Mouse (Mus musculus): ENCODE measurements around the gene Cd24a. TPM values are rescaled to one million over a fixed set of nuclear protein-coding genes. Genes with fewer than 3 reads are reported as not detected.

Cd24a gene
- polyA plus RNA-seq, 1 experiment: 790 TPM

- no peak overlapping the region for H3K4me3 ChIP-seq (replicated peaks; ENCODE audit: control insufficient read depth, low read depth, low read length)
- WGBS: 16% methylated on average over 8 of the region's 8 CpGs
- TF ChIP-seq CTCF (IDR thresholded peaks at IDR 0.05; ENCODE audit: control insufficient read depth, insufficient read depth, low read length): no peak
- peaks cover 21% of the 10 kb centered on the region for H3K4me1 ChIP-seq (ENCODE audit: control insufficient read depth, insufficient read depth, low read length)
- H3K27ac ChIP-seq (ENCODE audit: control insufficient read depth, insufficient read depth, low read depth, low read length, poor library complexity): peak overlapping the region; percentile 70
Measured at GRCm38 (mm10) chr10:43588470-43589177, 10.5 kb downstream of the Cd24a start.

- WGBS: 16% methylated on average over 10 of the region's 10 CpGs
- Histone ChIP-seq H3K27ac (ENCODE audit: control insufficient read depth, insufficient read depth, low read depth, low read length, poor library complexity) (peak overlapping the region; percentile 62), H3K4me3 (replicated peaks; ENCODE audit: control insufficient read depth, low read depth, low read length) (no peak overlapping the region), H3K4me1 (ENCODE audit: control insufficient read depth, insufficient read depth, low read length) (peaks cover 23% of the 10 kb centered on the region)
- no peak for TF ChIP-seq CTCF (IDR thresholded peaks at IDR 0.05; ENCODE audit: control insufficient read depth, insufficient read depth, low read length)
- TF ChIP-seq POLR2A (IDR thresholded peaks at IDR 0.05; ENCODE audit: borderline replicate concordance, control insufficient read depth, low read depth, low read length): no peak
Measured at GRCm38 (mm10) chr10:43591477-43591876, 13.4 kb downstream of the Cd24a start.

DNA sequence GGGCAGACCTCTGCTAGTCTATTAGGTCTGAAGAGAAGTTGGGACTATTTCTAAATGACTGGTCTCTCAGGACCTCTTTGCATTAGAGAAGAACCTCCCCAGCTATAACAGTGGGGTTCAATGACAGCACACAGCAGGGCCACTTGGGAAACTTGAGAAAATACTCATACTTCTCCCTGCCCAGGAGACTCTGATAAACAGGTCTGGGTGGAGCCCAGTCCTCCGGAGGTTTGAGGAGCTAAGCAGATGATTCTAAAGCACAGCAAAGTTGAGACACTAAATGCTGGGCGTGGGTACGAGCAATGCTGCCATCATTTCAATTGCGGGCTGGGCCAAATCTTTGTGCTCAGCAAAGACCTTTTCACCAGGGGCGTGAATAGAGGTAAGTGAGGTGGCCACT, 15.1 kb downstream of the Cd24a start:
- H3K4me3 ChIP-seq (replicated peaks; ENCODE audit: control insufficient read depth, low read depth, low read length): peak overlapping the region; percentile 70
- peak overlapping the region; percentile 87 for H3K27ac ChIP-seq (ENCODE audit: control insufficient read depth, insufficient read depth, low read depth, low read length, poor library complexity)
- H3K4me1 ChIP-seq (ENCODE audit: control insufficient read depth, insufficient read depth, low read length): peaks cover 24% of the 10 kb centered on the region
- no peak for TF ChIP-seq CTCF (IDR thresholded peaks at IDR 0.05; ENCODE audit: control insufficient read depth, insufficient read depth, low read length)
- TF ChIP-seq POLR2A (IDR thresholded peaks at IDR 0.05; ENCODE audit: borderline replicate concordance, control insufficient read depth, low read depth, low read length): no peak
- 70% methylated on average over 5 of the region's 5 CpGs for WGBS

GRCm38 (mm10) chr10:43594187-43594586, 16.1 kb downstream of the Cd24a start:
- H3K4me1 ChIP-seq (ENCODE audit: control insufficient read depth, insufficient read depth, low read length): peaks cover 20% of the 10 kb centered on the region
- 23% methylated on average over 2 of the region's 2 CpGs for WGBS

DNA sequence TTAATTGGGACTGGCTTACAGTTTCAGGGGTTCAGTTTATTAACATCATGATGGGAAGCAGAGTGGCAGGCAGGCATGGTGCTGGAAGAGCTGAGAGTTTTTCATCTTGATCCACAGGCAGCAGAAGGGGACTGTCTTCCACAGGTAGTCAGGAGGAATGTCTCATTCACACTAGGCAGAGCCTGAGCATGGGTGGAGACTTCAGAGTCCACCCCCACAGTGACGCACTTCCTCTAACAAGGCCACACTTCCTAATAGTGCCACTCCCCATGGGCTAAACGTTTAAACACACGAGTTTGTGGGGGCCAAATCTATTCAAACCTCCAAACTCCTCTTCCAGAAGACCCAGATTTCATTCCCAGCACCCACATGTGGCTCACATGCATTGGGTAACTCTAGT, 16.8 kb downstream of the Cd24a start:
- Histone ChIP-seq H3K27ac (ENCODE audit: control insufficient read depth, insufficient read depth, low read depth, low read length, poor library complexity) (no peak overlapping the region), H3K4me3 (replicated peaks; ENCODE audit: control insufficient read depth, low read depth, low read length) (no peak overlapping the region), H3K4me1 (ENCODE audit: control insufficient read depth, insufficient read depth, low read length) (peaks cover 18% of the 10 kb centered on the region)
- WGBS: 18% methylated on average over 3 of the region's 3 CpGs
- no peak for TF ChIP-seq CTCF (IDR thresholded peaks at IDR 0.05; ENCODE audit: control insufficient read depth, insufficient read depth, low read length)
- TF ChIP-seq POLR2A (IDR thresholded peaks at IDR 0.05; ENCODE audit: borderline replicate concordance, control insufficient read depth, low read depth, low read length): no peak

More at GRCm38 (mm10) chr10:43594187-43594586, 16.1 kb downstream of the Cd24a start:
- H3K4me3 ChIP-seq (replicated peaks; ENCODE audit: control insufficient read depth, low read depth, low read length): peak overlapping the region; percentile 24
- TF ChIP-seq CTCF (IDR thresholded peaks at IDR 0.05; ENCODE audit: control insufficient read depth, insufficient read depth, low read length) (no peak), POLR2A (IDR thresholded peaks at IDR 0.05; ENCODE audit: borderline replicate concordance, control insufficient read depth, low read depth, low read length) (no peak)
- H3K27ac ChIP-seq (ENCODE audit: control insufficient read depth, insufficient read depth, low read depth, low read length, poor library complexity): no peak overlapping the region

- no peak overlapping the region for H3K4me3 ChIP-seq (replicated peaks; ENCODE audit: control insufficient read depth, low read depth, low read length)
- peaks cover 7% of the 10 kb centered on the region; the same call in 1 of the 2 replicates for H3K4me1 ChIP-seq (ENCODE audit: control insufficient read depth, insufficient read depth, low read length)
- 78% methylated on average over 2 of the region's 2 CpGs for WGBS
Measured at GRCm38 (mm10) chr10:43598067-43598726, 20.1 kb downstream of the Cd24a start.

DNA sequence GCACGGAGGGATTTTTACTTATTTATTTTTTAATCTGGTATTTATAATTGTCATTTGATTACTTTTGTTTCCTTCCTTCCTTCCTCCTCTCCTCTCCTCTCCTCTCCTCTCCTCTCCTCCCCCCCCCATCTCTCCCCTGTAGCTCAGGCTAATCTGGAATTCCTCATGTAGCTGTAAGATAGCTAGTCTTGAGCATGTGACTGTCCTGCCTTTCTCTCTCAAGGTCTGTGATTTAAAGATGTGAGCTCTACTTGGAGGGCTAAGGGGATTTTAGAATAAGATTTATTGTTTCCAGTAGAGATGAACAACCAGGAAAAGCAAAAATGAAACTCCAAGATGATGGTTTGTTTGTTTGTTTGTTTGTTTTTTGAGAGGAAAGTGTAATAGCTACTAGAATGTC, 23.0 kb downstream of the Cd24a start:
- Histone ChIP-seq H3K27ac (ENCODE audit: control insufficient read depth, insufficient read depth, low read depth, low read length, poor library complexity) (no peak overlapping the region), H3K4me1 (ENCODE audit: control insufficient read depth, insufficient read depth, low read length) (peaks cover 3% of the 10 kb centered on the region; the same call in 1 of the 2 replicates), H3K4me3 (replicated peaks; ENCODE audit: control insufficient read depth, low read depth, low read length) (no peak overlapping the region)
- 93% methylated on average over 1 of the region's 1 CpGs for WGBS
- TF ChIP-seq CTCF (IDR thresholded peaks at IDR 0.05; ENCODE audit: control insufficient read depth, insufficient read depth, low read length) (no peak), POLR2A (IDR thresholded peaks at IDR 0.05; ENCODE audit: borderline replicate concordance, control insufficient read depth, low read depth, low read length) (no peak)

More at GRCm38 (mm10) chr10:43598067-43598726, 20.1 kb downstream of the Cd24a start:
- TF ChIP-seq CTCF (IDR thresholded peaks at IDR 0.05; ENCODE audit: control insufficient read depth, insufficient read depth, low read length): no peak
- no peak for TF ChIP-seq POLR2A (IDR thresholded peaks at IDR 0.05; ENCODE audit: borderline replicate concordance, control insufficient read depth, low read depth, low read length)
- 0 out of 2 replicates have a peak overlapping the region, but pooled peaks have one; percentile 17 for H3K27ac ChIP-seq (ENCODE audit: control insufficient read depth, insufficient read depth, low read depth, low read length, poor library complexity)

- WGBS: 74% methylated on average over 14 of the region's 14 CpGs
- Histone ChIP-seq H3K4me1 (ENCODE audit: control insufficient read depth, insufficient read depth, low read length) (peaks cover 2% of the 10 kb centered on the region; the same call in 1 of the 2 replicates), H3K27ac (ENCODE audit: control insufficient read depth, insufficient read depth, low read depth, low read length, poor library complexity) (no peak overlapping the region), H3K4me3 (replicated peaks; ENCODE audit: control insufficient read depth, low read depth, low read length) (no peak overlapping the region)
- TF ChIP-seq POLR2A (IDR thresholded peaks at IDR 0.05; ENCODE audit: borderline replicate concordance, control insufficient read depth, low read depth, low read length): no peak
- TF ChIP-seq CTCF (IDR thresholded peaks at IDR 0.05; ENCODE audit: control insufficient read depth, insufficient read depth, low read length): no peak
Measured at GRCm38 (mm10) chr10:43601511-43602396, 23.7 kb downstream of the Cd24a start.
